Mouse (Mus musculus) MEL (cell line): ENCODE data around the gene Rpl18a. TPM values are rescaled to one million over a fixed set of nuclear protein-coding genes. Genes with fewer than 3 reads are reported as not detected.

Source experiments
- DNase-seq: peaks from one replicate; pipeline ENCODE4 v3.0.0; 2011; ENCODE audit warnings: low read depth, low spot score
- H3K27ac ChIP-seq: 2 replicates; pipeline ENCODE4 v1.5.1; 2012; ENCODE audit warnings: low read depth, mild to moderate bottlenecking, control low read depth, low read length, moderate library complexity; ENCODE audit not compliant: control insufficient read depth
- H3K27me3 ChIP-seq, 2 experiments: fragments of 150-350 bp in 1 of 2; sonication (generic) in 1 of 2; 2 replicates each; pipeline ENCODE4 v1.6.1; 2012; ENCODE audit warnings: low read length in 2 of 2, mild to moderate bottlenecking in 2 of 2, improper control_type of control experiment in 1 of 2, moderate library complexity in 1 of 2; ENCODE audit not compliant: insufficient read depth in 2 of 2, control insufficient read depth in 1 of 2
- H3K36me3 ChIP-seq, 2 experiments: 2 replicates each; pipeline ENCODE4 v1.6.1; 2012 to 2014; ENCODE audit warnings: low read length in 2 of 2, improper control_type of control experiment in 1 of 2, inconsistent platforms in 1 of 2, mild to moderate bottlenecking in 1 of 2; ENCODE audit not compliant: insufficient read depth in 2 of 2, control insufficient read depth in 1 of 2
- H3K4me1 ChIP-seq, 2 experiments: fragments of 150-350 bp in 1 of 2; sonication (generic) in 1 of 2; 2 replicates each; pipeline ENCODE4 v1.6.1; 2012; ENCODE audit warnings: low read length in 2 of 2, improper control_type of control experiment in 1 of 2, mild to moderate bottlenecking in 1 of 2; ENCODE audit not compliant: insufficient read depth in 2 of 2, control insufficient read depth in 1 of 2
- H3K4me3 ChIP-seq, 2 experiments: fragments of 150-350 bp in 1 of 2; sonication (generic) in 1 of 2; 2 replicates each; pipeline ENCODE4 v1.5.1; 2012; ENCODE audit warnings: low read depth in 2 of 2, low read length in 2 of 2, mild to moderate bottlenecking in 2 of 2, moderate library complexity in 2 of 2, control low read depth in 1 of 2, improper control_type of control experiment in 1 of 2; ENCODE audit not compliant: control insufficient read depth in 1 of 2, insufficient read depth in 1 of 2
- H3K79me2 ChIP-seq: 2 replicates; pipeline ENCODE4 v1.6.1; 2012; ENCODE audit warnings: mild to moderate bottlenecking, low read length, moderate library complexity; ENCODE audit not compliant: control insufficient read depth, poor library complexity, insufficient read depth
- H3K9ac ChIP-seq: 2 replicates; pipeline ENCODE4 v1.6.1; 2012; ENCODE audit warnings: low read depth, mild to moderate bottlenecking, control low read depth, low read length, moderate library complexity; ENCODE audit not compliant: control insufficient read depth, poor library complexity, severe bottlenecking
- H3K9me3 ChIP-seq: fragments of 150-350 bp; sonication (generic); replicated peaks from 2 replicates; pipeline ENCODE4 v1.6.1; 2012; ENCODE audit warnings: mild to moderate bottlenecking, low read length, improper control_type of control experiment, moderate library complexity; ENCODE audit not compliant: insufficient read depth
- BHLHE40 ChIP-seq: IDR thresholded peaks from 2 replicates; pipeline ENCODE4 v1.6.1; 2012; ENCODE audit warnings: low read depth, mild to moderate bottlenecking, inconsistent platforms, low read length, improper control_type of control experiment, borderline replicate concordance
- CHD1 ChIP-seq: IDR thresholded peaks from 2 replicates; pipeline ENCODE4 v1.6.1; 2012; ENCODE audit warnings: low read depth, mild to moderate bottlenecking, inconsistent platforms, low read length, improper control_type of control experiment
- CHD2 ChIP-seq: IDR thresholded peaks from 2 replicates; pipeline ENCODE4 v1.6.1; 2011; ENCODE audit warnings: low read length, improper control_type of control experiment
- CTCF ChIP-seq, 3 experiments: IDR thresholded peaks in 2 of 3; conservative IDR thresholded peaks in 1 of 3; 2 replicates each; pipeline ENCODE4 v1.5.1; 2011 to 2012; ENCODE audit warnings: low read length in 3 of 3, low read depth in 2 of 3, mild to moderate bottlenecking in 2 of 3, improper control_type of control experiment in 1 of 3, inconsistent platforms in 1 of 3, mixed read lengths in 1 of 3, moderate library complexity in 1 of 3; ENCODE audit not compliant: control insufficient read depth in 1 of 3, insufficient read depth in 1 of 3, poor library complexity in 1 of 3, severe bottlenecking in 1 of 3
- E2F4 ChIP-seq: IDR thresholded peaks from 2 replicates; pipeline ENCODE4 v1.6.1; 2011; ENCODE audit warnings: low read depth, low read length, improper control_type of control experiment, borderline replicate concordance
- ELF1 ChIP-seq: IDR thresholded peaks from 2 replicates; pipeline ENCODE4 v1.6.1; 2014; ENCODE audit warnings: low read depth, mild to moderate bottlenecking, inconsistent platforms, low read length, improper control_type of control experiment, moderate library complexity
- EP300 ChIP-seq, 2 experiments: IDR thresholded peaks; 2 replicates each; pipeline ENCODE4 v1.6.1; 2011; ENCODE audit warnings: improper control_type of control experiment in 2 of 2, low read length in 2 of 2, low read depth in 1 of 2, mild to moderate bottlenecking in 1 of 2
- ETS1 ChIP-seq: IDR thresholded peaks from 2 replicates; pipeline ENCODE4 v1.6.1; 2012; ENCODE audit warnings: low read depth, mild to moderate bottlenecking, inconsistent platforms, low read length, improper control_type of control experiment, moderate library complexity
- GABPA ChIP-seq: IDR thresholded peaks from 2 replicates; pipeline ENCODE4 v1.6.1; 2012; ENCODE audit warnings: low read depth, mild to moderate bottlenecking, inconsistent platforms, low read length, improper control_type of control experiment, moderate library complexity
- GATA1 ChIP-seq: IDR thresholded peaks from 2 replicates; pipeline ENCODE4 v1.6.1; 2011; ENCODE audit warnings: low read depth, low read length, improper control_type of control experiment
- HCFC1 ChIP-seq: IDR thresholded peaks from 2 replicates; pipeline ENCODE4 v1.6.1; 2012; ENCODE audit warnings: low read depth, mild to moderate bottlenecking, inconsistent platforms, low read length, improper control_type of control experiment, moderate library complexity
- JUND ChIP-seq: IDR thresholded peaks from 2 replicates; pipeline ENCODE4 v1.6.1; 2011; ENCODE audit warnings: low read depth, mild to moderate bottlenecking, improper control_type of control experiment, low read length
- KAT2A ChIP-seq: conservative IDR thresholded peaks from 2 replicates; pipeline ENCODE4 v1.6.1; 2012; ENCODE audit warnings: low read depth, low read length, improper control_type of control experiment, inconsistent platforms
- MAX ChIP-seq: IDR thresholded peaks from 2 replicates; pipeline ENCODE4 v1.6.1; 2011; ENCODE audit warnings: low read length, improper control_type of control experiment
- NELFE ChIP-seq: IDR thresholded peaks from 2 replicates; pipeline ENCODE4 v1.6.1; 2011; ENCODE audit warnings: low read depth, low read length, improper control_type of control experiment
- NRF1 ChIP-seq: IDR thresholded peaks from 2 replicates; pipeline ENCODE4 v1.6.1; 2014; ENCODE audit warnings: low read depth, mild to moderate bottlenecking, inconsistent platforms, low read length, improper control_type of control experiment, moderate library complexity; ENCODE audit not compliant: poor library complexity, insufficient read depth, severe bottlenecking
- POLR2A ChIP-seq, 2 experiments: IDR thresholded peaks; 2 replicates each; pipeline ENCODE4 v1.6.1; 2011 to 2012; ENCODE audit warnings: low read length in 2 of 2, mild to moderate bottlenecking in 2 of 2, control low read depth in 1 of 2, improper control_type of control experiment in 1 of 2, low read depth in 1 of 2, moderate library complexity in 1 of 2; ENCODE audit not compliant: control insufficient read depth in 1 of 2, insufficient read depth in 1 of 2, poor library complexity in 1 of 2
- POLR2AphosphoS2 ChIP-seq: IDR thresholded peaks from 2 replicates; pipeline ENCODE4 v1.6.1; 2011; ENCODE audit warnings: low read length, improper control_type of control experiment
- RAD21 ChIP-seq: IDR thresholded peaks from 2 replicates; pipeline ENCODE4 v1.6.1; 2011; ENCODE audit warnings: mild to moderate bottlenecking, low read depth, low read length, improper control_type of control experiment
- SIN3A ChIP-seq: IDR thresholded peaks from 2 replicates; pipeline ENCODE4 v1.6.1; 2012; ENCODE audit warnings: low read length, improper control_type of control experiment, inconsistent platforms
- SMC3 ChIP-seq: IDR thresholded peaks from 2 replicates; pipeline ENCODE4 v1.6.1; 2011; ENCODE audit warnings: low read depth, low read length, improper control_type of control experiment
- TAL1 ChIP-seq: IDR thresholded peaks from 2 replicates; pipeline ENCODE4 v1.6.1; 2012; ENCODE audit warnings: mild to moderate bottlenecking, inconsistent platforms, low read length, moderate library complexity, mixed read lengths
- TBP ChIP-seq: IDR thresholded peaks from 2 replicates; pipeline ENCODE4 v1.8.0; 2011; ENCODE audit warnings: low read depth, low read length, improper control_type of control experiment
- UBTF ChIP-seq: IDR thresholded peaks from 2 replicates; pipeline ENCODE4 v1.6.1; 2012; ENCODE audit warnings: low read depth, mild to moderate bottlenecking, inconsistent platforms, low read length, improper control_type of control experiment, moderate library complexity, borderline replicate concordance; ENCODE audit not compliant: insufficient read depth
- USF1 ChIP-seq: IDR thresholded peaks from 2 replicates; pipeline ENCODE4 v1.6.1; 2014; ENCODE audit warnings: low read depth, mild to moderate bottlenecking, inconsistent platforms, low read length, improper control_type of control experiment, moderate library complexity
- ZC3H11A ChIP-seq: IDR thresholded peaks from 2 replicates; pipeline ENCODE4 v1.6.1; 2012; ENCODE audit warnings: low read depth, mild to moderate bottlenecking, inconsistent platforms, low read length, improper control_type of control experiment
- ZKSCAN1 ChIP-seq: IDR thresholded peaks from 2 replicates; pipeline ENCODE4 v1.6.1; 2012; ENCODE audit warnings: low read depth, mild to moderate bottlenecking, inconsistent platforms, low read length, improper control_type of control experiment, moderate library complexity
- ZMIZ1 ChIP-seq: IDR thresholded peaks from 2 replicates; pipeline ENCODE4 v1.6.1; 2012; ENCODE audit warnings: low read depth, mild to moderate bottlenecking, inconsistent platforms, low read length, improper control_type of control experiment, moderate library complexity
- polyA plus RNA-seq, 2 experiments: library from polyadenylated mRNA; stranded (reverse) in 1 of 2; unstranded in 1 of 2; fragments of >175 nt in 1 of 2; fragments of >200 nt in 1 of 2; gene quantifications; 2 replicates each; pipeline versions ENCODE4 v1.2.1 to v1.2.4; 2012; ENCODE audit warnings: low replicate concordance in 2 of 2, low read depth in 1 of 2; ENCODE audit not compliant: insufficient read length in 2 of 2, insufficient read depth in 1 of 2, missing spikeins in 1 of 2
- total RNA-seq: library from RNA; depleted of rRNA; stranded (reverse); fragments of 300-350 nt; gene quantifications from 2 replicates; pipeline ENCODE4 v1.2.3, GENCODE M21; 2012

Rpl18a gene
- total and polyA plus RNA-seq, 3 experiments = 5,399 to 5,671 TPM; not detected in 1

- TF ChIP-seq POLR2A (IDR thresholded peaks at IDR 0.05; ENCODE audit: control insufficient read depth in 1 of 2, insufficient read depth in 1 of 2, low read depth in 1 of 2, low read length in 2 of 2, poor library complexity in 1 of 2) = no peak
- TF ChIP-seq CHD2 = no peak
- no peak for TF ChIP-seq CHD1
- no peak for TF ChIP-seq ELF1
- no peak for TF ChIP-seq POLR2AphosphoS2
- no peak for TF ChIP-seq BHLHE40
- TF ChIP-seq ZC3H11A = no peak
- no peak for TF ChIP-seq GABPA
- TF ChIP-seq ZKSCAN1 = no peak
- TF ChIP-seq ETS1 = no peak
- no peak for TF ChIP-seq NELFE
- TF ChIP-seq UBTF = no peak
- no peak for TF ChIP-seq MAX
- TF ChIP-seq, all 39 proteins: peak for 0
- Histone ChIP-seq H3K27me3 (no peaks in the 10 kb centered on the region), H3K79me2 (no peaks in the 10 kb centered on the region), H3K36me3 (no peaks in the 10 kb centered on the region), H3K4me3 (no peak overlapping the region), H3K9me3 (no peaks in the 10 kb centered on the region), H3K9ac (no peak overlapping the region), H3K27ac (no peak overlapping the region), H3K4me1 (no peaks in the 10 kb centered on the region)
- DNase-seq = no peak
These were observed 9.5 kb downstream of the Rpl18a start for GRCm38 (mm10) chr8:70887669-70888068.

DNA sequence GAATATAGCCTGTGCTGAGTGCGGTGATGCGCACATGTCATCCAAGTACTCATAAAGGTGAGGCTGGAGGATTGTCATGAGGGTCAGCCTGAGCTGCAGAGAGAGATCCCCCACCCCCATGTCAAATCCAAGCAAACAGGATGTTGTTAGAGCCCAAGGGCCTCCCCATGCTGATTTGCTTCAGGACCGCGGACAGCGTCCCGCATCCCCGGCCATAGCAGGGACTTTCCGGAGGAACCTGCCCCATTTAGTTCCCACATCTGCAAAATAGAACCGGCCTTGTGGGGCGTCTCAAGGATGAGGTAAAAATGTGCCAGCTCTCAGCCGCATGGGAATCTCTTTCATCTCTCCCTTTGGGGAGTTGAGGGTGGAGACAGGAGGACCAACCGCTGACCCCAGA lies 11.6 kb downstream of the Rpl18a start:
- peak; percentile 41 for DNase-seq

GRCm38 (mm10) chr8:70884683-70885082 lies 12.5 kb downstream of the Rpl18a start:
- Histone ChIP-seq H3K4me3 (no peak overlapping the region), H3K79me2 (no peaks in the 10 kb centered on the region), H3K27ac (no peak overlapping the region), H3K9me3 (no peaks in the 10 kb centered on the region), H3K27me3 (no peaks in the 10 kb centered on the region), H3K4me1 (no peaks in the 10 kb centered on the region), H3K36me3 (no peaks in the 10 kb centered on the region), H3K9ac (no peak overlapping the region)
- no peak for DNase-seq
- TF ChIP-seq SMC3 = no peak
- no peak for TF ChIP-seq GATA1
- TF ChIP-seq GABPA = no peak
- TF ChIP-seq CHD1 = no peak
- no peak for TF ChIP-seq E2F4
- TF ChIP-seq BHLHE40 = no peak
- no peak for TF ChIP-seq POLR2A (IDR thresholded peaks at IDR 0.05; ENCODE audit: control insufficient read depth in 1 of 2, insufficient read depth in 1 of 2, low read depth in 1 of 2, low read length in 2 of 2, poor library complexity in 1 of 2)
- TF ChIP-seq POLR2AphosphoS2 = no peak
- TF ChIP-seq CHD2 = no peak
- no peak for TF ChIP-seq KAT2A
- TF ChIP-seq TAL1 = no peak
- no peak for TF ChIP-seq ELF1
- TF ChIP-seq ZKSCAN1 = no peak
- TF ChIP-seq USF1 = no peak
- TF ChIP-seq ZMIZ1 = no peak
- TF ChIP-seq EP300 (IDR thresholded peaks at IDR 0.05; ENCODE audit: low read depth in 1 of 2, low read length in 2 of 2) = no peak
- no peak for TF ChIP-seq JUND
- TF ChIP-seq RAD21 = no peak

More for the DNA sequence above, 11.6 kb downstream of the Rpl18a start:
- Histone ChIP-seq H3K4me1 (no peaks in the 10 kb centered on the region), H3K9me3 (no peaks in the 10 kb centered on the region), H3K27ac (no peak overlapping the region), H3K9ac (no peak overlapping the region), H3K79me2 (no peaks in the 10 kb centered on the region), H3K4me3 (no peak overlapping the region), H3K36me3 (no peaks in the 10 kb centered on the region), H3K27me3 (no peaks in the 10 kb centered on the region)
- TF ChIP-seq SIN3A (peak; percentile 45; the same call in 1 of the 2 replicates), SMC3 (no peak), NRF1 (no peak), USF1 (no peak), CTCF (IDR thresholded peaks at IDR 0.05 in 2 of 3, conservative IDR thresholded peaks at IDR 0.05 in 1 of 3; ENCODE audit: control insufficient read depth in 1 of 3, insufficient read depth in 1 of 3, low read depth in 2 of 3, low read length in 3 of 3, poor library complexity in 1 of 3, severe bottlenecking in 1 of 3) (no peak), RAD21 (no peak), TBP (no peak), HCFC1 (no peak)
